Mouse (Mus musculus) NIH3T3 (cell line): ENCODE measurements at regions not wholly inside any gene's neighbourhood (a gene's known extent, or its start where the extent isn't known, plus 50 kb on each side); places are given as distances from the start of the nearest gene placed in this dataset.

Experiments
- DNase-seq: peaks from one replicate; pipeline ENCODE4 v3.0.0-alpha.2; 2012; ENCODE audit warnings: low read depth

- DNase-seq, result no peak
These were observed 195.3 kb upstream of the Tle3 start for GRCm38 (mm10) chr9:61176856-61177255.

GRCm38 (mm10) chr9:61186541-61187420, 185.4 kb upstream of the Tle3 start:
- no peak for DNase-seq

GRCm38 (mm10) chr9:61187713-61188399, 184.3 kb upstream of the Tle3 start:
- no peak for DNase-seq

- DNase-seq, result no peak
These were observed 182.9 kb upstream of the Tle3 start for GRCm38 (mm10) chr9:61189295-61189694.

- DNase-seq, result no peak
These were observed 173.0 kb upstream of the Tle3 start for GRCm38 (mm10) chr9:61199077-61199753.

- DNase-seq, result no peak
These were observed 172.3 kb upstream of the Tle3 start for GRCm38 (mm10) chr9:61199891-61200290.

GRCm38 (mm10) chr9:61200295-61200955, 171.7 kb upstream of the Tle3 start:
- DNase-seq, result peak; percentile 3

- no peak for DNase-seq
These were observed 167.1 kb upstream of the Tle3 start for GRCm38 (mm10) chr9:61205049-61205448.

GRCm38 (mm10) chr9:61206725-61207365, 165.3 kb upstream of the Tle3 start:
- DNase-seq, result no peak

- no peak for DNase-seq
These were observed 164.6 kb upstream of the Tle3 start for GRCm38 (mm10) chr9:61207423-61208150.

- DNase-seq, result no peak
These were observed 160.5 kb upstream of the Tle3 start for GRCm38 (mm10) chr9:61211627-61212026.

GRCm38 (mm10) chr9:61214943-61215342, 157.2 kb upstream of the Tle3 start:
- no peak for DNase-seq

GRCm38 (mm10) chr9:61216012-61216770, 156.0 kb upstream of the Tle3 start:
- no peak for DNase-seq

GRCm38 (mm10) chr9:61220017-61220416, 152.1 kb upstream of the Tle3 start:
- DNase-seq, result no peak

- DNase-seq, result no peak
These were observed 149.8 kb upstream of the Tle3 start for GRCm38 (mm10) chr9:61222212-61223003.

- DNase-seq, result no peak
These were observed 147.0 kb upstream of the Tle3 start for GRCm38 (mm10) chr9:61225020-61225652.

- no peak for DNase-seq
These were observed 146.3 kb upstream of the Tle3 start for GRCm38 (mm10) chr9:61225882-61226281.

GRCm38 (mm10) chr9:61226596-61227384, 145.4 kb upstream of the Tle3 start:
- peak; percentile 11 for DNase-seq
